Mouse (Mus musculus) skeletal muscle tissue, adult 2 months (tissue): ENCODE results near the gene Sult1a1.
"Not testable (repeated sequence)": the region's sequence is repeated elsewhere in the genome, so short reads cannot be mapped to it uniquely, and the experiment has no call there.

Source experiments
- DNase-seq: peaks from one replicate; pipeline ENCODE4 v3.0.0-alpha.2; 2012; ENCODE audit warnings: low read depth, low spot score

Sult1a1 gene

GRCm38 (mm10) chr7:126696886-126697285 lies 20.7 kb upstream of the Sult1a1 start:
- DNase-seq: no peak

- no peak for DNase-seq
Observed at GRCm38 (mm10) chr7:126696303-126696702, 20.1 kb upstream of the Sult1a1 start.

GRCm38 (mm10) chr7:126695631-126696207 lies 19.5 kb upstream of the Sult1a1 start, which contains the start of gene Slx1b:
TSS of gene Slx1b (minus strand) at chr7:126695784.
- peak; percentile 97 for DNase-seq

- DNase-seq: peak; percentile 76
Observed at GRCm38 (mm10) chr7:126695210-126695611, 19.0 kb upstream of the Sult1a1 start, which contains the start of gene Bola2. TSS of gene Bola2 (plus strand) at chr7:126695401.

GRCm38 (mm10) chr7:126694441-126695051 lies 18.3 kb upstream of the Sult1a1 start:
- DNase-seq: no peak

- no peak for DNase-seq
Observed at GRCm38 (mm10) chr7:126693781-126694180, 17.5 kb upstream of the Sult1a1 start.

- DNase-seq: peak; percentile 74
Observed at GRCm38 (mm10) chr7:126693256-126693655, 17.0 kb upstream of the Sult1a1 start.

GRCm38 (mm10) chr7:126692426-126692825 lies 16.2 kb upstream of the Sult1a1 start:
- no peak for DNase-seq

GRCm38 (mm10) chr7:126691676-126692075 lies 15.4 kb upstream of the Sult1a1 start:
- DNase-seq: no peak

- no peak for DNase-seq
Observed at GRCm38 (mm10) chr7:126690737-126691136, 14.5 kb upstream of the Sult1a1 start.

GRCm38 (mm10) chr7:126689021-126689420 lies 12.8 kb upstream of the Sult1a1 start:
- no peak for DNase-seq

GRCm38 (mm10) chr7:126688156-126688555 lies 11.9 kb upstream of the Sult1a1 start:
- DNase-seq: not testable (repeated sequence)

GRCm38 (mm10) chr7:126681221-126681620 lies 5.0 kb upstream of the Sult1a1 start:
- no peak for DNase-seq

GRCm38 (mm10) chr7:126679683-126680082 lies 3.5 kb upstream of the Sult1a1 start:
- no peak for DNase-seq

- no peak for DNase-seq
Observed at GRCm38 (mm10) chr7:126678545-126679341, 2.5 kb upstream of the Sult1a1 start.

- DNase-seq: no peak
Observed at GRCm38 (mm10) chr7:126676631-126677220, 494 bp upstream of the Sult1a1 start.

- no peak for DNase-seq
Observed at GRCm38 (mm10) chr7:126675104-126675503, 1.1 kb downstream of the Sult1a1 start.

- no peak for DNase-seq
Observed at GRCm38 (mm10) chr7:126672111-126672510, 4.1 kb downstream of the Sult1a1 start.

- DNase-seq: no peak
Observed at GRCm38 (mm10) chr7:126670152-126670551, 6.1 kb downstream of the Sult1a1 start.

GRCm38 (mm10) chr7:126668452-126668851 lies 7.8 kb downstream of the Sult1a1 start:
- DNase-seq: no peak

GRCm38 (mm10) chr7:126667495-126668090 lies 8.6 kb downstream of the Sult1a1 start:
- DNase-seq: no peak

GRCm38 (mm10) chr7:126665269-126665668 lies 11.0 kb downstream of the Sult1a1 start:
- DNase-seq: no peak
